Mouse (Mus musculus): ENCODE measurements around the gene Psen2.

Psen2 gene

GRCm38 (mm10) chr1:180263364-180263997 lies at the start of gene Psen2:
Gene Psen2 (minus strand): TSS chr1:180263438.
- peak; percentile 54 to 55 for DNase-seq (ENCODE audit: low read depth in 1 of 2, low spot score in 2 of 2)

- DNase-seq (ENCODE audit: low read depth in 1 of 2, low spot score in 2 of 2): no peak
Measured at GRCm38 (mm10) chr1:180312792-180313311, 49.6 kb upstream of the Psen2 start.

DNA sequence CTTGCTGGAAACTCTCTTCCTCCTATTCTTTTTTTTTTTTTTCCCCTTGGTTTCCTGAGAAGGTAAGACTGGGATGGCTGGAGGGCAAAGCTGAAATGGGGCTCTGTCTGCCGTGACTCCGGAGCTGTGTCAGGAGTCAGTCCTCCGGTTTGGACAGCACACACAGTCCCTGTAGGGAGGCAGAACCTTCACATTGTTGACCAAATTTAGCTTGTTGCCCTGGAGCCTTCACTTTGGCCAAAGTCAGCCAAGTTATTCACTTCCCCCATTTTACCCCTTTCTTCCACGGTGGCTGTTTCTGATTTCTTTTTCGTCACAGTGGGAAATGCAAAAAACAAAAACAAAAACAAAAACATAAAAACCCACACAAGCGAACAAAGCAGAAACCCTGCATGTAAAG lies 49.0 kb upstream of the Psen2 start:
- no peak for DNase-seq (ENCODE audit: low read depth in 1 of 2, low spot score in 2 of 2)

DNA sequence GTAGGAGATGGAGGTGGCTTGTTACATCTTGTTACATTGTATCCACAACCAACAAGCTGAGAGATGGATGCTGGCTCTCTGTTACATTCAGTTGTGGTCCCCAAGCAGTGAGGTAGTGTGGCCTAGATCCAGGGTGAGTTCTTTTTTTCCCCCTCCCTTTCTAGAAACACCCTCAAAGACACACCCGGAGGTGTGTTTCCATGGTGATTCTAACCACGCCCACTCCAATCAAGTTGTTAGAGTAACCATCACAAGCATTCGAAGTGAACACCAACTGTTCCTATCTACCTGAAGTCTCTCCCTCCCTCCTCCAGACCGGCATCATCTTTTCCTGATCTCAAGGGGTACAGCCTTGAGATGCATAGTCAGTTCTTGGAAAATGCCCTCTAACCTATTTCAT lies 45.7 kb upstream of the Psen2 start:
- no peak for DNase-seq (ENCODE audit: low read depth in 1 of 2, low spot score in 2 of 2)

DNA sequence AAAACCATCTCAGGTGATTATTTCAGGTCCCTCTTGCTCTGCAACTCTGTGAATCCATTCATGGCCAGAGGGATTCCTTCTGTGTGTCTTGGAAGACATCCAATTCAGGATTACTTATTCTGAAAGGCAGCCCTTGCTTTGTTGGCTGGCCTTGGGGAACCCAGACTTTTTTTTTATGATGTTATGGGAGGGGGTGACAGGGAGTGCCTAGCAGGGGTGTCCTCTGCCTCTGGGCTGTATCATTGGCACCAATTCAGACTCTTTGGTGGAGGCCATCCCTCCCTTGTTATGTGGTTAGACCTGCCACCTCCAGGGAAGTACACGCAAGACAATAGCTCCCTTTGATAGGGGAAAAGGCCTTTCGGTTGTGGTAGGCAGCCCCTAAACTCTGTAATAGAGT lies 44.4 kb upstream of the Psen2 start:
- DNase-seq (ENCODE audit: low read depth in 1 of 2, low spot score in 2 of 2): no peak

- no peak for DNase-seq (ENCODE audit: low read depth in 1 of 2, low spot score in 2 of 2)
Measured at GRCm38 (mm10) chr1:180306889-180307288, 43.7 kb upstream of the Psen2 start.

- no peak for DNase-seq (ENCODE audit: low read depth in 1 of 2, low spot score in 2 of 2)
Measured at GRCm38 (mm10) chr1:180303600-180303999, 40.4 kb upstream of the Psen2 start.

DNA sequence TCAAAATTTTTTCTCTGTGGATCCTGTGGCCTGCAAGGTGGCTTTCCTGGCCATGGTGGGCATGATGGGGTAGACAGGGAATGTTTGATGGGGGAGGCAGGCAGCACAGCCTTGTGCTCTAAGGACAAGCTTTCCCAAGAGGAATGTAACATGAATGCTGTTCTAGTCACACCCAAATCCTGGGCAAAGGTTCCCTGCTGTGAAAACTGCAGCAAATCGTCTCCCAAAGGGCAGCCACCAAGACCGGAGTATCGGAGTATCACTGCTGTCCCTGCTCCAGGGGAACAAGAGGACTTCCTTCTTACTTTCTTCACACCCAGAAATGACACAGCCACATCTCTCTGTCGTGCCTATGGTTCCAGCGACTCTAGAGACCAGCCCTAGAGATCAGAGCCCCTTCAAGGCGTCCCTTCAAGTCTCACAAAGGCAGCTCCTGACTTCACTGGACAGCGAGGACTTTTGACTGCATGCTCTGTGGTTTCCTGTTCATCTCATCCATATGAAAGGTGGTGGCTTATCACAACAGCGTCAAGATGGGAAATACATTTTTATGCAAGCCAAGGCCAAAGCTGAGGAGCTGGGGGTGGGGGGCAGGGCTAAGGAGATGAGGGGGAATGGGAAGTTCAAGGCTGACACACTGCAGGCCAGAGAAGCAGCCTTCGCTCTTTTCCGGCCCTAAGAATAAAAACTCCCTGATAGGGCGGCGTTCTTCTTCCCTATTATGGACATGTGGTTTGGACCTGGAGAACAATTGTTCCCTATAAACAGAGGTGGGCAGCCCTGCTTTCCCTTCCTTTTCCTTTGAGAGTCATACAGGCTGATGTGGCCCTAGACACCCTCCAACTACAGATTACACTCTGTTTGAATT lies 39.2 kb upstream of the Psen2 start:
- no peak for DNase-seq (ENCODE audit: low read depth in 1 of 2, low spot score in 2 of 2)

GRCm38 (mm10) chr1:180300997-180301396 lies 37.8 kb upstream of the Psen2 start:
- DNase-seq (ENCODE audit: low read depth in 1 of 2, low spot score in 2 of 2): no peak

- peak in 1 of 2 experiments; percentile 34 for DNase-seq (ENCODE audit: low read depth in 1 of 2, low spot score in 2 of 2)
Measured at GRCm38 (mm10) chr1:180300292-180300691, 37.1 kb upstream of the Psen2 start.

DNA sequence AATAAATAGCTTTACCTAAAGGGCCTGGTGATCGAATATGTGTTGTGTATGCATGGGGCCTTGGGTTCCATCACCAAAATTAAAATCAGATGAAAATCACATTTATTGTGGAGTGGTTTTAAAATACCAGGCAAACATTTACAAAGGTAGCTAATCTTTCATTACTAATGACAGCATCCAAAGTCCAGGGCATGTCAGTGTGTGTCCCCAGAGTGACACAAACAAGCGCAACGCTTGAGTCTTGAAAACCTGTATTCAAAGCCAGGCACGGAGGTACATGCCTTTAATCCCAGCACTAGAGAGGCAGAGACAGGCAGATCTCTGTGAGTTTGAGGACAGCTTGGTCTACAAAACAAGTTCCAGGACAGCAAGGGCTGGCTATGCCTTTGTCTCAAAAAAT lies 36.5 kb upstream of the Psen2 start:
- no peak for DNase-seq (ENCODE audit: low read depth in 1 of 2, low spot score in 2 of 2)

DNA sequence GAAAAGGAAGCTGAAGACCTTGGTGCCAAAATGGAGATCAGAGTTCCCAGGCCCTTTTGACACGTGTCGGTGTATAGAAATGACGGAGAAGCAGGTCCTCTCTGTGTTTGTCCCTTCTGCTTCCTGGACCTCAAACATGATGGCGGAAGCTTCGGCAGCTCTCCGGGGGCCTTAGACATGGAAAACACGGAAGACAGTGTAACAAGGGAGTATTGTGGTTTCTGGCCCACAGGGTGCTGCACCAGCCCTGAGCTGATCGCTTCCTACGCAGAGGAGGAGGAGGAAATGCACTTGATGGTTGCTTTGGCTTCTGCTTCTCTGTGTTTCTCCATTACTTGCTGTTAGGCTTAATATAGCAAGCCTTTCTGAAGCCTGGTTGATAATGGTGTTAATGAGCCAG lies 32.9 kb upstream of the Psen2 start:
- DNase-seq (ENCODE audit: low read depth in 1 of 2, low spot score in 2 of 2): peak; percentile 19 to 53

GRCm38 (mm10) chr1:180290358-180290757 lies 27.1 kb upstream of the Psen2 start:
- DNase-seq (ENCODE audit: low read depth in 1 of 2, low spot score in 2 of 2): no peak

- no peak for DNase-seq (ENCODE audit: low read depth in 1 of 2, low spot score in 2 of 2)
Measured at GRCm38 (mm10) chr1:180289788-180290187, 26.6 kb upstream of the Psen2 start.

GRCm38 (mm10) chr1:180288872-180289468 lies 25.7 kb upstream of the Psen2 start:
- no peak for DNase-seq (ENCODE audit: low read depth in 1 of 2, low spot score in 2 of 2)

DNA sequence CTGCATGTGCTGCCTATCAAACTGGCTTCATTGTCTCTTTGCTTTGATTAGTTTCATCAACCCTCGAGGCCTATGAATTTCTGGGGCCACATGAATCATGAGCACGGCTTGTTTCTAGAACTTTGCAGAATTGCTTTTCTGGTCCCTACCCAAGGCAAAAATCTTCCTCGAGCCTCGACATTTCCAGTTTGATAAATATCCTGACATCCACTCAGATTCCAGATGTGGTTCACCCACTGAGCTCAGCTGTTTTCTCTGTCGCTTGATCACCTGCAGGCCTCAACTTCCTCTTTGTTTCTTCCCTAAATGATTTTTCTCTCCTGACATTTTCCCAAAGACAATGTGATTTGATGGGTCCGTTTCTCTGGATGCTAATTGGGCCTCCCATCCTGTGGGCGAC lies 25.0 kb upstream of the Psen2 start:
- DNase-seq (ENCODE audit: low read depth in 1 of 2, low spot score in 2 of 2): no peak

DNA sequence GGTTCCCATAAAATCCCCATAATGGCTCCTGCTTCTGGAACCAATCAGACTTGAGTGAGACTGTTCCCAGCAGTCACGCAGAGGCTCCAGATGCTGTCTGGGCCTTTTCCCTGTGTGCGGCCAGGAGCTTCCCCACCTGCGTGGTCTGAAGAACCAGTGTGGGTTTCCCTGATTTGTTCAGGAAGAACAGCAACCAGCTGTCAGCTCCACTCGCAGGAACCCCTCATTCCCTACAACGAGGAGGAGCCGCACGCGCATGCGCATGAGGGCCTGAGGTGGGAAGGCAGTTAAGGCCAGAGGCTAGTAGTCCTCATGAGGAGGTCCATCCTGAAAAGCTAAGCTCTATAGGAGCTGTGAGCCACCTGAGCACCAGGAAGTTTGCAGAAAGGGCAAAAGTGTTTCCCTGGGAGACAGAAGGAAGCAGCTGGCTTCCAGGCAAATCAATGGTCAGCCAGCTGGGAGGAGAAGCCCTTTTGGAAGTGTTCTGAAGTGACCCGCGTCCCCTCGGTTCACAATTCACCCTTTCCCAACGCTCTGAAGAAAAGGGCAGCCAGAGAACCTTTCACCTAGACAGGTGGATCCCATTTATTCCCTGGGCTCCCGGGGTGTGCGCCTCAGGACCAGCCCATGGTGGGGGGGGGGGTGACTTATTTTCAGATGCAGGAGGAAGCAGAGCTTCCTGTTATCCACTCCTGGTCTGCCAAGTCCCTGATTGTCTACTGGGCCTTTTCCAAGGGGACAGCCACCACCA lies 23.0 kb upstream of the Psen2 start:
- DNase-seq (ENCODE audit: low read depth in 1 of 2, low spot score in 2 of 2): no peak

DNA sequence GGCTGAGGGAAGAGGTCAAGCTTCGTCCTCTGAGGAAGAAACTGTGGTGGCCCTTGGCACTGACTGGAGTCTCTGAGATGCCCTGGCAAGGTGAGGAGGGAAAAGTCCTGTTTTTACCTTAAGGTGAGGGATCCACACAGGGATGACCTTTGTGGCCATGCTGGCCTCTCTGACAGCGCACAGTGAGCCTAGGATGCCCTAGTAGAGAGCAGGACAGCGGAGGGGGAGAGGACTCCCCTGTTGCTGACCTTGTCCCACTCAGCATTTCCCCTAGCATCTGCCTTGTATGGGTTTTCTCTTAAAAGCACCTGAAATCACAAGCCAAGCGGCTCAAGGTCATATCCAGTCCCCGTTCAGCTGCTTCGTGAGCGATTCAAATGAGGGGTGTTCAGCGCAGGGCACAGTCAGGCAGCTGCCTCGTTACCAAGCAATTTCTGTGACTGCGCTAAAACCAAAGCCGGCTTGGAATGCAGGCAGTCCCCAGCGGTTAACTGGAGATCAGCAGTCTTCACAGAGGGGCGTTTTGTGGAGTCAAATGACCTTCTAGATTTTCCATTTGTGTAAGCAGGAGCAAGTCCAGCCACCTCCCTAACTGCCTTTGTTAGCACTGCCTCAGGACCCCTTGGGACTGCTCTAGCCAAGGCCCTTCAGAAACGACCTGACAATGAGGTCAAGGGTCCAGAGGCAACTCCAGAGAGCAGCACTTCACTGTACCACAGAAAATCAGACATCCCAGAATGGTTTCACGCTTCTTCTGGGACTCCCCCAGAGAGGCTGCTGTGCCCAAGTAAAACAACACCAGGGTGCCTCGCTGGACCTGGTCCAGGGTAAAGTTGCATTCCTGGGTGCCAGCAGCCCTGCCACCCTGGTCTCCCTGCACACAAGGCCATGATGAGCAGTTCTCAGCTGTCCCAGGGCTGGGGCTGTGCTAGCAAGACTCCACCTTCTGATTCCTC lies 20.9 kb upstream of the Psen2 start:
- DNase-seq (ENCODE audit: low read depth in 1 of 2, low spot score in 2 of 2): no peak

DNA sequence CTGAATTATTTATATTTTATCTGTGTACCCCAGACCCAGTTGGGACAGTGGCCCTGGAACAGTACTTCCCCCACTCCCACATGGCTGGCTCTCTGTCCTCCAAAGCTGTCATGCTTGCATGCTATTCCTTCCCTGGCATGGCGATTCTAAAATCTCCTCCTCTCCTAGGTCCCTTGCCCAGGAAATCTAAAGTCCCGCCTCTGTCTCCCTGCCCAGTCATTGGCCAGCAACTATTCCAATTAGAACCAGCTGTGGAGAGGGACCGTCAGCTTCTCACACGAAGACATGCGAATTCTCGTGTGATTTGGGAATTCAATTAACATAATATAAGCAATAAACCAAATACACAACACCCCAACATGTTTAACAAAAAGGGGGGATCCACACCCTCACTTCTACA lies 19.3 kb upstream of the Psen2 start:
- no peak for DNase-seq (ENCODE audit: low read depth in 1 of 2, low spot score in 2 of 2)

- no peak for DNase-seq (ENCODE audit: low read depth in 1 of 2, low spot score in 2 of 2)
Measured at GRCm38 (mm10) chr1:180279648-180280047, 16.4 kb upstream of the Psen2 start.

Measured in monocyte, adult 2 months (primary cell).